Mouse (Mus musculus) forebrain, embryonic 12.5 days (tissue): ENCODE results near the gene Hist1h3f. TPM values are rescaled to one million over a fixed set of nuclear protein-coding genes. Genes with fewer than 3 reads are reported as not detected.
"Not testable (repeated sequence)": the region's sequence is repeated elsewhere in the genome, so short reads cannot be mapped to it uniquely, and the experiment has no call there.

Experiments
- ATAC-seq: fragments of 200-750 bp; cut with Nextera tagmentation; 2 replicates; pipeline ENCODE4 v1.8.0; 2017; ENCODE audit warnings: moderate TSS enrichment; ENCODE audit not compliant: low FRiP score
- H3K27ac ChIP-seq: fragments of 300-500 bp; sonication (generic); 2 replicates; pipeline ENCODE4 v1.5.1; 2016; ENCODE audit warnings: mild to moderate bottlenecking
- H3K27me3 ChIP-seq: fragments of 300-500 bp; sonication (generic); 2 replicates; pipeline ENCODE4 v1.6.1; 2016; ENCODE audit warnings: mild to moderate bottlenecking
- H3K36me3 ChIP-seq: fragments of 300-500 bp; sonication (generic); replicated peaks from 2 replicates; pipeline ENCODE4 v1.6.1; 2016; ENCODE audit warnings: mild to moderate bottlenecking
- H3K4me1 ChIP-seq: fragments of 300-500 bp; sonication (generic); 2 replicates; pipeline ENCODE4 v1.6.1; 2016
- H3K4me2 ChIP-seq: fragments of 300-500 bp; sonication (generic); 2 replicates; pipeline ENCODE4 v1.6.1; 2016; ENCODE audit warnings: mild to moderate bottlenecking, moderate library complexity
- H3K4me3 ChIP-seq: fragments of 300-500 bp; sonication (generic); replicated peaks from 2 replicates; pipeline ENCODE4 v1.5.1; 2016; ENCODE audit warnings: mild to moderate bottlenecking
- H3K9ac ChIP-seq: fragments of 300-500 bp; sonication (generic); 2 replicates; pipeline ENCODE4 v1.6.1; 2016; ENCODE audit warnings: mild to moderate bottlenecking
- H3K9me3 ChIP-seq: fragments of 300-500 bp; sonication (generic); 2 replicates; pipeline ENCODE4 v1.6.1; 2016
- WGBS: fragments of 180-500 bp; shearing (Covaris S2); methylation state at CpG from one replicate; pipeline ENCODE4 v1.1.7; 2016; 5-methylcytosine and 5-hydroxymethylcytosine counted together
- polyA plus RNA-seq: library from polyadenylated mRNA; unstranded; fragments of >200 nt; fragmentation: Nextera tagmentation; extraction: Ambion mirVana; gene quantifications from 2 replicates; pipeline ENCODE4 v1.2.1, GENCODE M21; 2016

Hist1h3f gene
- polyA plus RNA-seq, 1 experiment from 2014 or later: 1.5 TPM

DNA sequence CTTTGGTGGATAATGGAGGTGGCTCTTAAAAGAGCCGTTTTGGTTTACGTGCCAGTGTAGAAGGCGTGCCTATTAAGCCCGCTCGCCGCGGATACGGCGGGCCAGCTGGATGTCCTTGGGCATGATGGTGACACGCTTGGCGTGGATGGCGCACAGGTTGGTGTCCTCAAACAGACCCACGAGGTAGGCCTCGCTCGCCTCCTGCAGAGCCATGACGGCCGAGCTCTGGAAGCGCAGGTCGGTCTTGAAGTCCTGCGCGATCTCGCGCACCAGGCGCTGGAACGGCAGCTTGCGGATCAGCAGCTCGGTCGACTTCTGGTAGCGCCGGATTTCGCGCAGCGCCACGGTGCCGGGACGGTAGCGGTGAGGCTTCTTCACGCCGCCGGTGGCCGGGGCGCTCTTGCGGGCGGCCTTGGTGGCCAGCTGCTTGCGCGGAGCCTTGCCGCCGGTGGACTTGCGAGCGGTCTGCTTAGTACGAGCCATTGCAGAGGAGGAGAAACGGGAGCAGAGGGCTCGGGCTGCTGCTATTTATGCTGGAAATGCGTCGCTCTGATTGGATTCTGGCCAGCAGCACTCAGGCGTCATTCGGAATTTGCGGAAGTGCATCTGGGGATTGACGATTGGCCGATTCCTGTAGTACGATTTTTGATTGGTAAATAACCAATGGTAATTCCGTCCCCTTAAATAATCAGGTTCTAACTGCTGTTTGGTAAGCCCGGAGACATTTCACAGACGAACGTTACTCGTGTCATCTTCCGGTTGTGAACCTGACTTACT is 18.2 kb downstream of the Hist1h3f start, which contains the start of gene Hist1h3e:
Gene Hist1h3e, minus strand, starts transcription at position 487 of the 777 bp plus-strand sequence.
- H3K4me3 ChIP-seq: peak within 1 kb of the TSS; percentile 44
- H3K4me2 ChIP-seq: peak within 1 kb of the TSS; percentile 64
- peak within 1 kb of the TSS; percentile 63 for H3K9ac ChIP-seq
- not testable (repeated sequence) for H3K27me3 ChIP-seq, H3K4me1 ChIP-seq, H3K9me3 ChIP-seq, H3K36me3 ChIP-seq
- ATAC-seq: peak; percentile 98
- under 1% methylated on average over 48 of the region's 67 CpGs for WGBS
- H3K27ac ChIP-seq: peak within 1 kb of the TSS; percentile 99

GRCm38 (mm10) chr13:23562699-23563462 is 19.0 kb downstream of the Hist1h3f start:
- Histone ChIP-seq H3K27me3 (no peaks in the 10 kb centered on the region), H3K36me3 (no peaks in the 10 kb centered on the region), H3K27ac (peak overlapping the region; percentile 99), H3K9me3 (no peaks in the 10 kb centered on the region), H3K4me3 (peak overlapping the region; percentile 44), H3K4me1 (no peaks in the 10 kb centered on the region; the same call in 1 of the 2 replicates), H3K9ac (peak overlapping the region; percentile 48), H3K4me2 (peak overlapping the region; percentile 64)
- ATAC-seq: peak; percentile 57
- 2% methylated on average over 18 of the region's 18 CpGs for WGBS

DNA sequence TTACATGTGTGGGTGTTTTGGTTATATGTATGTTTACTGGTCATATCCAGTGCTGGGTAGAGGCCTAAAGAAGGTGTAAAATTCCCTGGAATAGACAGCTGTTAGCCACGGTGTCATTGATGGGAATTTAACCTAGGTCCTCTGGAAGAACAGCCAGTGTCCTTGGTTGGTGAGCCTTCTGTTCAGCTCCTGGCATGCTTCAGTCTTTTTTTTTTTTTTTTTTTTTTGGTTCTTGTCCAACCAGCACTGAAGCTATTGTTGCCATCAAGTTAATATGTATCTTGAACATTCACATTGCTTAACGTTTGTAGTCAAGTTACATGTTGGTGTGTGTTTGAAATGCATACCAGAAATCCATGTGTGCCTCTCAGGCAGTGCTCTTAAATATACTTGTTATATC is 20.6 kb downstream of the Hist1h3f start:
- H3K4me3 ChIP-seq: no peak overlapping the region
- no peak overlapping the region for H3K4me2 ChIP-seq
- WGBS: 84% methylated on average over 2 of the region's 2 CpGs
- no peak overlapping the region for H3K9ac ChIP-seq
- H3K27ac ChIP-seq: peak overlapping the region; percentile 99; the same call in 1 of the 2 replicates
- no peaks in the 10 kb centered on the region for H3K9me3 ChIP-seq
- no peaks in the 10 kb centered on the region for H3K27me3 ChIP-seq
- no peaks in the 10 kb centered on the region for H3K36me3 ChIP-seq
- ATAC-seq: no peak
- H3K4me1 ChIP-seq: no peaks in the 10 kb centered on the region; the same call in 1 of the 2 replicates

GRCm38 (mm10) chr13:23570261-23571021 is 26.6 kb downstream of the Hist1h3f start:
- H3K9me3 ChIP-seq, ATAC-seq, H3K27me3 ChIP-seq, H3K36me3 ChIP-seq: not testable (repeated sequence)
- Histone ChIP-seq H3K27ac (peak overlapping the region; percentile 97), H3K4me3 (peak overlapping the region; percentile 47), H3K9ac (peak overlapping the region; percentile 49), H3K4me1 (peaks cover 17% of the 10 kb centered on the region), H3K4me2 (peak overlapping the region; percentile 66)
- under 1% methylated on average over 29 of the region's 41 CpGs for WGBS

DNA sequence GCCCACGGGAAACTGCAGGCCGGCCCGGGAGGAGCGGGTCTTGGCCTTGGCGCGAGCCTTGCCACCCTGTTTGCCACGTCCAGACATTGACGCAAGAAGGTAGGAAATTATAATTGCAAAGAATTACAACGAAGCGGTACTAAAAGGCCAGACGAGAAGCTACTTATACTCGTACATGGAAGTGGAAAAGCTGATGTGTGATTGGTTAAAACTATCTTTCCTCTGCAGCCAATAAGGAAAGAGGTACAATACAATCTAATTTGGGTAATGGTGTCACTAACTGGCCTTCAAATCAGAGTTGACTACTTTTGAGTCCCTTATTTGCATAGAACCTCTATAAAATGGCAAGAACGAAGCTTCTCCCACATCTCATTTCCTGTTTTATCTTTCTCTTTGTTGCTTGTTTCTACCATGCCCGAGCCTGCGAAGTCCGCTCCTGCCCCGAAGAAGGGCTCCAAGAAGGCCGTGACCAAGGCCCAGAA is 27.2 kb downstream of the Hist1h3f start, which contains the start of the genes Hist1h2ae and Hist1h2bg:
Gene Hist1h2ae, minus strand, starts transcription at position 199 of the 482 bp plus-strand sequence.
Gene Hist1h2bg, plus strand, starts transcription at position 375 of the 482 bp plus-strand sequence.
- ATAC-seq: peak; percentile 90
- under 1% methylated on average over 18 of the region's 18 CpGs for WGBS
- Histone ChIP-seq H3K9ac (peak within 1 kb of the TSS; percentile 77), H3K27ac (peak within 1 kb of the TSS; percentile 97), H3K4me2 (peak within 1 kb of the TSS; percentile 66), H3K36me3 (no peaks in the 10 kb centered on the region), H3K27me3 (no peaks in the 10 kb centered on the region), H3K4me3 (peak within 1 kb of the TSS; percentile 47), H3K4me1 (peaks cover 18% of the 10 kb centered on the region), H3K9me3 (no peaks in the 10 kb centered on the region)

- H3K36me3 ChIP-seq, ATAC-seq, H3K9me3 ChIP-seq, H3K27me3 ChIP-seq: not testable (repeated sequence)
- H3K4me2 ChIP-seq: peak overlapping the region; percentile 66
- H3K4me3 ChIP-seq: peak overlapping the region; percentile 47
- H3K9ac ChIP-seq: peak overlapping the region; percentile 77
- peaks cover 24% of the 10 kb centered on the region for H3K4me1 ChIP-seq
- H3K27ac ChIP-seq: peak overlapping the region; percentile 97
- under 1% methylated on average over 14 of the region's 34 CpGs for WGBS
Measured at GRCm38 (mm10) chr13:23571504-23572217, 27.8 kb downstream of the Hist1h3f start.

DNA sequence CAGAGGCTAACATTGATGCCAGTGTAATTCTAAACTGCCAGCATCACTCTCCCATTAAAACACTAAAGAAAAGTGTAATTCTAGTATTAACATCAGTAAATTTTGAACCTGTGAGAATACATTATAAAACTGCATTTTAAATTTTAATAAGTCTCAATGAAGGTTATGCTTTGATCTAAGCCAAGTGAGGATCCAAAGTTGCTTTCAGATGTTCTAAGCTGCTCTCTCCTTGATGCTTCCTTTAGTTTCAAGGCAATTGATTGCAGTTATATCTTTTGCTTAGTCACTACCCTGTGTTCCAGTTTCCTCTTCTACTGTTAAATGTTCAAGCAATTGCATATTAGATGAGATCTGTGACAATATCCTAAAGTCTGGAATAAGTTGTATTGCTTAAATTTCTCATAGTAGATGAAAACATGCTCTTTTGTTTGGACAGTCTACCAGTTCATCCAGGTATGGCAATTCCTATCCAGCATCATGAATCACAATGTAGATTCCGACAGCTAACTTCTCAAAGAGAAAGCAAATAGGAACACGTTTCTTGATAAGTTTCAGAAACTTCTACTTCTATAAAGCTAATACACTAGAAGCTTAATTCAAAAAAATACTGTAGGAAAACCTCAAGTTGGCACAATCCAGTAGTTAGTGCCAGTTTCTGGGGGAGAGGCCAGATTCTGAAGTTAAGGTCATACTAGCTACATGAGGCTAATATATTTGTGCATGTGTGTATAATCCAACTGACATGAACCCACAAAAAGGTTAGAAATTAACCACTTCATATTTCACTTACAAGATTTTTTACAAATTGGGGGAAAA is 28.6 kb downstream of the Hist1h3f start:
- no peaks in the 10 kb centered on the region for H3K9me3 ChIP-seq
- H3K4me3 ChIP-seq: peak overlapping the region; percentile 47
- peak overlapping the region; percentile 77 for H3K9ac ChIP-seq
- H3K36me3 ChIP-seq: no peaks in the 10 kb centered on the region
- peak overlapping the region; percentile 97 for H3K27ac ChIP-seq
- 33% methylated on average over 2 of the region's 2 CpGs for WGBS
- H3K4me1 ChIP-seq: peaks cover 31% of the 10 kb centered on the region
- no peaks in the 10 kb centered on the region for H3K27me3 ChIP-seq
- peak overlapping the region; percentile 66 for H3K4me2 ChIP-seq
- no peak for ATAC-seq

- H3K4me2 ChIP-seq: peak overlapping the region; percentile 66
- H3K27me3 ChIP-seq, ATAC-seq, H3K36me3 ChIP-seq, H3K9me3 ChIP-seq: not testable (repeated sequence)
- peaks cover 31% of the 10 kb centered on the region for H3K4me1 ChIP-seq
- H3K9ac ChIP-seq: peak overlapping the region; percentile 77
- H3K4me3 ChIP-seq: peak overlapping the region; percentile 47
- 6% methylated on average over 20 of the region's 20 CpGs for WGBS
- H3K27ac ChIP-seq: peak overlapping the region; percentile 97
Measured at GRCm38 (mm10) chr13:23573034-23573897, 29.4 kb downstream of the Hist1h3f start.

GRCm38 (mm10) chr13:23573898-23574524 is 30.2 kb downstream of the Hist1h3f start, which contains the start of the genes Hist1h2bf and Hist1h2ad:
Gene Hist1h2bf (minus strand): TSS chr13:23574196.
Gene Hist1h2ad (plus strand): TSS chr13:23574381.
- peak within 1 kb of the TSS; percentile 47 for H3K4me3 ChIP-seq
- not testable (repeated sequence) for H3K9me3 ChIP-seq, H3K27me3 ChIP-seq, H3K36me3 ChIP-seq
- H3K9ac ChIP-seq: peak within 1 kb of the TSS; percentile 56
- peak within 1 kb of the TSS; percentile 97 for H3K27ac ChIP-seq
- H3K4me1 ChIP-seq: peaks cover 31% of the 10 kb centered on the region
- WGBS: under 1% methylated on average over 40 of the region's 42 CpGs
- peak; percentile 93 for ATAC-seq
- H3K4me2 ChIP-seq: peak within 1 kb of the TSS; percentile 67
